Mouse (Mus musculus) mouse trophoblast stem cell (cell line): ENCODE results near the gene Gm49318.

Experiments
- in situ Hi-C, 2 experiments: fragments of 300-500 bp; cut with MseI, MboI; formaldehyde crosslinking; loops; 2 replicates in 1 of 2; 3 replicates in 1 of 2; pipeline ENCODE4 v1.15.1; 2025

The Gm49318 gene

DNA sequence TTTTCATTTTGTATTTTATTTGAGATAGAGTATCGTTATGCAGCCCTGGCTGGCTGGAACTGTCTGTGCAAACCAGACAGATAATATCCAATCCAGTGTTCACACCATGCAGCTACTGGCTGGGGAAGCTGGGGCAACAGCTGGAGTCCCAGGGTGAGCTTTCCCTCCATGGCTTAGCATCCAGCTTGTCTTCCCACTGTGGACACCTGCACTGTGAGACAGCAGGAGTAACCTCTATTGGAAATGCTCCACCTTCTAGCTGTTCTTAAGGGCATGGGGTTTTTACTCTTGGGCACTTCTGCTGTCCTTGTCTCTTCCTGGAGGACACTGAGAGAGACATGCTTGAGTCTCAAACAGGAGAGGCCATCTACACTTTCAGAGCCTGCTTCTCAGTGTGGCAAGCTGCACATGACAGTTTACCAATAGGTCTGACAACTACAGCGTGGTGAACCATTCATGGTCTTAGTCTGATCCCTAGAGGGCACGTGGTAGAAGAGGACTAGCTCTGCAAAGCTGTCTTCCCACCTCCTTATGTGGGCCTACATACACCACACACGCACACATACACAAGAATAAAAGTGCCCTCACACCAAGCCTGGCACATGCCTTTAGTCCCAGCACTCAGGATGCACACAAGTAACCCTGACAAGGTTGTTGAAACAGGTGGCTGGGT lies 1.0 kb downstream of the Gm49318 start:
- in situ Hi-C loops, result loop anchor here (10.0 kb wide), 1 partner anchor 75 kb away; no protein-coding TSS in a partner anchor

DNA sequence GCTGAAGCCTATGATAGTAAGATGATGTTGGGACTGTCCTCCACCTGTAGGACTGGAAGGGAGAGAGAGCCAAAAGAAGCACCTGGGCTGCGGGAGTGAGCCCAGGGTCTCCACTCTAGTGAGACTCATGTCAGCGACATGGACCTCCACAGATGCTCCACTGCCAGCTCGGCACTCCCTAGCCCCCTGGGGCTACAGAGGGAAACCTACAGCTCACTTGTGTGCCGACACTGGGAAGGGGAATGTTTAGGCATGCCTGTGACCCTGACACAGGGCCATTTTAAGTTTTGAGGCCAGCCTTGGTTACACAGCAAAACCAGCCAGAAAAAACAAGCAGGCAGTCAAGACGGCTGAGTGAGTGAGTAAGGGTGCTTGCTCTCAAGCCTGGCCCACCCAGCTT lies 3.9 kb downstream of the Gm49318 start:
- in situ Hi-C loops, result loop anchor here (10.0 kb wide), 1 partner anchor 78 kb away; no protein-coding TSS in a partner anchor

DNA sequence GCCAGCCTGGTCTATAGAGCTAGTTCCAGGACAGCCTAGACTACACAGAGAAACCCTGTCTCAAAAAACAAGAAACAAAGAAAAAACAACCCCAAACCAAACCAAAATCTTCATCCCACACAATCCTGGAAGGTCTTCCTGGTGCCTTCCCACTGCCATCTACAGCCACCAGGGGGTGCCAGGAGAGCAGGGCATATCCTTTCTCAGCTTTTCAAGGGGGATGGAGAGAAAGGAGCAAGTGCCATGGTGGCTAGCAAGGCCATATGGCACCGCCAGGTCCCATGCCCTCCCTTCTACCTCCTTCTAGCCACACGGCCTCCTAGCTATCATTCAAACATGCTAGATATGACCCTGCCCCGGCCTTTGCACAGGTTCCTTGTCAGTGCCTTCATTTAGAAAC lies 4.6 kb downstream of the Gm49318 start:
- in situ Hi-C loops, result loop anchor here (10.0 kb wide), 1 partner anchor 78 kb away; no protein-coding TSS in a partner anchor

DNA sequence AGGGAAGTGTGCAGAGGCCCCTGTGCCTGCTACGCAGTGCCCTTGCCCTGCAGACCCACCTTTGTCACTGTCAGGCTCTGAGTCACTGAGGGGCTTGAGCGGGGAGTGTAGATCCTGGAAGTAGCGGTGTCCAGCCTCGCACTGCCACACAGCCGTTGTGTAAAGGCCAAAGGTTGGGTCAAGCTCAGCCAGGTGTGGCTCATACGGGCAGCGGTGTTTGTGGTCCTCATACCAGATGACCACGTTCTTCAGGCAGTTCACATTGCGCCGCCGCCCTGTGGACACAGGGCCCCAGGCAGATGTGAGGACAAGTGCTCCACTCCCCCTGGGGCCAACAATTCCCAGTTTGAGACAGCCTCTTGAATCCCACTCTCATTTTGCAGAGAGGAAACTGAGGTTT lies 5.4 kb downstream of the Gm49318 start:
- in situ Hi-C loops, result loop anchor here (10.0 kb wide), 1 partner anchor 79 kb away; no protein-coding TSS in a partner anchor

- in situ Hi-C loops, result loop anchor here (10.0 kb wide), 1 partner anchor 80 kb away; no protein-coding TSS in a partner anchor
Measured at GRCm38 (mm10) chr9:22064341-22064740, 6.7 kb downstream of the Gm49318 start.

GRCm38 (mm10) chr9:22061339-22061738 lies 9.7 kb downstream of the Gm49318 start:
- in situ Hi-C loops, result loop anchor here (10.0 kb wide), 1 partner anchor 83 kb away; no protein-coding TSS in a partner anchor

DNA sequence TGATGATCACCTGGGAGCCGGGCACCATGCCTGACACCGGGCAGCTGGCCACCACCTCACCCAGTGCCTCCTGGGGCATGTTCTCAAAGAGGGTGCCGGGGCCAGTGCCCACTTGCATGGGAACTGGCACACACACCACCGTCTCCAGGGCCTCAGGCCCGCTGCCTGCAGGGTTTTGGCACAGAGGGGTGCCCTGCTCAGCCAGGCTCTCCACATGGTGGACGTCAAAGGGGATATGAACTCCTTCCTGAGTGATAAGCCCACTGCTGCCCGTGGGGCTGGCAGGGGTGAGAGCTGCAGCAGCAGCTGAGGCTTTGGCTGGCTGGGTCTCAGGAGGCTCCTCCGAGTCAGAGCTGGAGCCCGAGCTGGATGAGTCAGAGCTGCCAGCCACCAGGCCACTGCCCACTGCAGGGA lies 13.0 kb downstream of the Gm49318 start:
- in situ Hi-C loops, result loop anchor here in 1 of 2 experiments (5.0 kb wide), 1 partner anchor 81 kb away; no protein-coding TSS in a partner anchor

- in situ Hi-C loops, result loop anchor here in 1 of 2 experiments (5.0 kb wide), 1 partner anchor 80 kb away; no protein-coding TSS in a partner anchor
Measured at GRCm38 (mm10) chr9:22057031-22057517, 14.0 kb downstream of the Gm49318 start.

GRCm38 (mm10) chr9:22056303-22056910 lies 14.7 kb downstream of the Gm49318 start:
- in situ Hi-C loops, result loop anchor here in 1 of 2 experiments (5.0 kb wide), 1 partner anchor 79 kb away; no protein-coding TSS in a partner anchor

GRCm38 (mm10) chr9:22055713-22056112 lies 15.3 kb downstream of the Gm49318 start:
- in situ Hi-C loops, result loop anchor here in 1 of 2 experiments (5.0 kb wide), 1 partner anchor 78 kb away; no protein-coding TSS in a partner anchor

DNA sequence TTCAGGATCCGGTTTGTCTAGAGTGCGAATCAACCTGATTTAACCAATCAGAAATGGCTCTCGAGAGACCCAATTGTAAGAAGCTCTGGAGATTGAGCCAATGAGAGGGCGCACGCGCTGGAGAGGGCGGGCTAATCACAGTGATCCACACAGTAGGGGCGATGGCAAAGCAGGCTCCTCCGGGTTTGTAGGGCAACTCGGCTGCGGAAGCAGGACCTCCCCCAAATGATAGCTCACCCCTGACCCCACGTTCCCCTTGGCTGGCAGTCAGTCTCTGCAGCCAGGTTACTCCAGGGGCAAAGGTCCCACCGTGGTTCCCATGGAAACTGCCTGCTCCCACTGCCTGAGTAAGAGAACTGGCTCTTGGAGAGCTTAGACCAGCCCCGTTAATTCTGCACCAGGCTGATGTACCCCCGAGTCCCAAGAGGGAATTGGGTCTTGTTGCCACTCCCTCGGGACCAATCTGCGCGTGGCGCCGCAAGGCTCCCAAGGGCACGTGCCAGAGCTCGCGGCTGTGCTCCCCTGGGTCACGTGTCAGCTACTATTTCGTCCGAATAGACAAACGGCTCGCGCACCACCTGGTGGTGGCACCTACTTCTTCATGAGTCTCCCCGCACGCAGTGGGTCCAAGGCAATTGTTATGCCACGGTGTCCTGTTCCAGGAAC lies 16.5 kb downstream of the Gm49318 start:
- in situ Hi-C loops, result loop anchor here in 1 of 2 experiments (5.0 kb wide), 1 partner anchor 77 kb away; no protein-coding TSS in a partner anchor

DNA sequence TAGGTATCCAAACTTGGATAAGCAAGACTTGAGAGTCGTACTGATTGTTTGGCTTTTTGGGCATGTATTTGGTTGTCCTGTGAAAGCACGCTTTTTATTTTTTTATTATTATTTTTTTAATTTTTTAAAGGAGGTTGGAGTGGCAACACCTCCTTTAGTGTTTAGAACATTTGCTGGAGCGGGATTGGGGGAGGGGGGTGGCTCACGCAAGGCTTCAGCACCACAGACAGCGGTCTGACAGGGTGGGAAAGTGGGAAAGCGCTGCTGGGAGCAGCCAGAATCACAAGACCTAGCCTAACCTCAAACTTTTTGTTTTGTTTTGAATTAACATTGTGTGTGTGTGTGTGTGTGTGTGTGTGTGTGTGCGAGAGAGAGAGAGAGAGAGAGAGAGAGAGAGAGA lies 17.4 kb downstream of the Gm49318 start:
- in situ Hi-C loops, result no loop called here

DNA sequence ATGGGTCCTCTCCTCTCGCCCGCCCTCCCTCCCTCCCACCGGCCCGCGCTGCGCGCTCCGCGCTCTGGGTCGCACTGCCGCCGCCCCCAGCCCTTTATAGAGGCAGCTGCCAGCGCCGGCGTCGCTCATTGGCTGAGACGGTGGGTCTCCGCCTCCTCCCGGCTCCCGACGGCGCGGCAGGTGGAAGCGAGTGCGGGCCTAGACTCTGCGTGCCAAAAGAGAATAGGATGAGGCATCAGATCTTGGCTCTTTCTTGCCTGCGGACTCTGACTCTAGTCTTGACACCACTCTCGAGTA lies 19.2 kb downstream of the Gm49318 start, which contains the start of gene Elavl3:
Gene Elavl3 (minus strand): TSS at position 66 of the 297 bp plus-strand sequence.
- in situ Hi-C loops, result no loop called here

- in situ Hi-C loops, result no loop called here
Measured at GRCm38 (mm10) chr9:22051161-22051957, 19.7 kb downstream of the Gm49318 start.

DNA sequence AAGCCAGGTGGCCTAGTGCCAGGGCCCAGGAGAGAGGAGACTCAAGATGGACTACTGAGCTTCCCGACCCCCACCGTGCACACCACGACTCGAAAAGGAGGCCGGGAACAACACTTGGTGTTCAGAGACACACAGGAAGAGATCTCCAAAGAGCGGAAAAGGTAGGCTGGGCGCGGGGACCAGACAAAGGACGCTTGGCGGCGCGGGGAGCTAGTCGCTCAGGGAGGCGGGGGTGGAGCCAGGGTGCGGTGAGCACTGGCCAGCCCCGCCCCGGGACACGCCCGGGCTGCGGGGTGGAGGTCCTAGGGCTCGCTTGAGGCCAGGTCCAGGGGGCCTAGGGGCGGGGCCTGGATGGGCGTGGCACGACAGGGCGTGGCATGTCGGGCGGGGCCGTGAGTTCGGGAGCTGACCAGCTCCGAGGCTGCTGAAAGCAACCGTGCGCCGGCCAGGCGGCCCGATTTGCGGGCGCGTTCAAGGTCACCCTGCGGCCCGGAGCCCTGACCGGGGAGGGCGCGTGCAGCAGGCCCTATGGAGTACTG lies 20.6 kb downstream of the Gm49318 start:
- in situ Hi-C loops, result no loop called here

- in situ Hi-C loops, result no loop called here
Measured at GRCm38 (mm10) chr9:22049721-22050270, 21.3 kb downstream of the Gm49318 start.

GRCm38 (mm10) chr9:22049315-22049714 lies 21.7 kb downstream of the Gm49318 start:
- in situ Hi-C loops, result no loop called here

- in situ Hi-C loops, result no loop called here
Measured at GRCm38 (mm10) chr9:22047329-22047728, 23.7 kb downstream of the Gm49318 start.

- in situ Hi-C loops, result no loop called here
Measured at GRCm38 (mm10) chr9:22041832-22042231, 29.2 kb downstream of the Gm49318 start.

DNA sequence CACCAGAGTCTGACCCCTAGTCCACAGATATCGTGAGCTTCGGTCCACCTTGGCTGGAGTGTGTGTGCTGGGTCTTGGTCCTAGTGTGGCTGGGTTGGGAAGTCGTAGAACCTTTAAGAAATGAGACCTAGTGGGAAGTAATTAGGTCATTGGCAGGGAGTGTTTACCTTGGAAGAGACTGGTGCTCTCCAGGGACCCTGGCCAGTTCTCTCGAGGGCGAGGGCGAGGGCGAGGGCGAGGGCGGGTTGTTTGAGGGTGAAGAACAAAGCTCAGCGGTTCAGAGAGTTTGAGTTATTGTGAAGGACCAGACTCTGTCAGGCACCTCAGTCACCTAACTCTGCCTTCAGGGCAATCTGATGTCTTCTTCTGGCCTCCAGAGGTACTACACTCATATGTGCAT lies 33.2 kb downstream of the Gm49318 start:
- in situ Hi-C loops, result no loop called here
